Mouse (Mus musculus): ENCODE data around the gene Cdc40.

The Cdc40 gene

DNA sequence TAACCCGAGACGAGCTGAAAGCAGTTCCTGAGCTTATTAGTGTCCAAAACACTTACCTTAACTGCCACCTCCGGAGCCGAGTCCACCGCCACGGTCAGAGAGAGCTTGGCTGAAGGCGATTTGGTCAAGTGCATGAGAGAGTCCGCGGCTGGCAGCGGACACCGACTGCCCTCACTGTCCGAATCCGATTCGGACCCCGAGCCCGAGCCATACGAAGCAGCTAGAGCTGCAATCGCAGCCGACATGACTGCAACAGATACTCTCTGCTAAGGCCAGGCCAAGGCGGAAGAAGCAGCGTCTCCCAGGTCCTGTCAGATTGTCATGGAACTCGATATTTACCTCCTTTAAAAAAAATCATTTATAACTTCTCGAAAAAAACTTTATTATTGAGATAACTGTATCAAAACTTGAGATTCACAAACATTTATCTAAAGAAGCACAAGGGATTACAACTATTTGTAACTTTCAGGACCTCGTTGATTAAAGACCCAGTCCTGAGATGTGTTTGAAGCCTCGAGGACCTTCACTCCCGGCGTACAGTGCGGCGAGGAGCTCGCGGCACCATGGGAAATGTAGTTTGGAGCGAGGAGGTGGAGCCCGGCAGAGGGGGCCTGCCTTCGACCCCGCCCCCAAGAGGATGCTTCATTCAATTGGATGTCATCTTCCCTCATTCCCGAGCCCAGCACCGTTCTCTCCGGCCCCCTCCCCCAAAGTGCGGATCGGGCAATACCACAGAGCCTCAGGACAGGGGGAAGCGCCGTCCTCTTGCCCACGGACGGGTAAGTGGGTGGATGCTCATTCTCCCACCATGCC is at the start of gene Cdc40, which contains the start of gene Wasf1:
TSS of gene Cdc40 (minus strand) at position 481 of the 813 bp plus-strand sequence.
TSS of gene Wasf1 (plus strand) at position 645 of the 813 bp plus-strand sequence.
- peak; percentile 95 for DNase-seq (ENCODE audit: low read depth, low spot score)

DNA sequence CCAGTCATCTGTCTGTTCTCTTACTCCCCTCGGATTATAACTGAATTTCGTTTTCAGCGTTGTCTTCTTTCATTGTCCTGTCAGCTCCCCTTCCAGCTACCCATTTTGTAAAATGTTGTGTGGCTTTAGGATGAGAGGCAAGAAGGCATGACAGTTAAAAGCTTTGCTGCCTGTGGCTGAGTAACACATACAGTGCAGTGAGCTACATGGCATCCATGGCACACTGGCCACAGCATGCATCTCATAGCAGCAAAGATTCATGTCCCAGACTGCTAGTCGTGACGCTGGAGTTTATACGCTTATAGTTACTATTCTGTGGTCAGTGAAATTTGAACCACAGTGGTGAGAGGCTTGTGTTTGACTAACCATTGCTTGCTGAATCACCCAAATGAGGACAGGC is 36.4 kb upstream of the Cdc40 start:
- no peak for DNase-seq (ENCODE audit: low read depth, low spot score)

DNA sequence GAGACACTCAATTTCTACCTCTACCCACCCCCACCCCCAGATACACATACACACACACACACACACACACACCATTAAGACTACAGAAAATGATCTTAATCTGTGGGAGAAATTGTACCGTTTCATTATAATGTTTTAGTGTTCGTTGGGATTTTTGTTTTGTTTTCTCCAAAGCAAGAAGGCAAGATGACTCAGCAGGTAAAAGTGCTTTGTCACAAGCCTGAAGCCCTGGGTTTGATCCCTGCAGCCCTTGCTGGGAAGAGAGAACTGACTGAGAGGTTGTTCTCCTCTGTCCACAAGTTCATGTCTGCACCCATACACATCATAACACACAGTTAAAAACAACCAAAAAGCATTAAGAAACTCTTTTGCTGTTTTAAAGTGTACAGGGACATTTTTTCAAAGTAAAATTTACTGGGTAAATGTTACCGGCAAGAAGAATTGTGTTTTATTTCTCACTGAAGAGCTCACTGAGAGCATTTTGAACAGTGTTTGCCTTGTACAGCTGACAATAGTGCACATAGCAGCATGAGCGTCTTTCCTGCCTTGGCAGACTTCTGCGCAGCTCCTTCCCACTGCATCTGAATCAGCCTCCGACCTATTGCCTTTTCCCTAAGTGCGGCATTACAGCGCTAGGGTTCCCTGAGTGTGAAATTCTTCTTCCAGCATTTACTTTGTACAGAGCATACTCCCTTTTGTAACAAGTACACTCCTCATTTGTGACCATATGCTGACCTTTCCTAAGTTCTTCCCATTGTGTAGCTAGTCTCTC is 35.7 kb upstream of the Cdc40 start:
- DNase-seq (ENCODE audit: low read depth, low spot score): no peak

DNA sequence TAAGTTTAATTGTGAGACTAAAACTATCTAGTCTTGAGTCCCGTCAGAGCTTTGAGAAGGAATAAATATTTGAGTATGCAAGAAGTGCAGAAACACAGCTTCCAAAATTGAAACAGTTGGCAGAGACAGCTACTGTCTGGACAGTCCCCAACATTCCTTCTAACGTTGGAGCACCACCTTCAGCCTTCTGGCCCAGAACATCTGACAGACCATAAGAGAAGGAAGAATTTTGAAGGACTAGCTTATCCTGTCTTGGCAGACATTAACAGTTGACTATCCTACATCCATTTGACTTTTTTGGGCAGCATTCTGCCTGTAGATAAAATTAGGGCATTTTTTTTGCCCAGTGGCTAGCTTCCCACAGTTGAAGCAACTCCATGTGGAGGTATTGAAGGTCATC is 32.1 kb upstream of the Cdc40 start:
- no peak for DNase-seq (ENCODE audit: low read depth, low spot score)

DNA sequence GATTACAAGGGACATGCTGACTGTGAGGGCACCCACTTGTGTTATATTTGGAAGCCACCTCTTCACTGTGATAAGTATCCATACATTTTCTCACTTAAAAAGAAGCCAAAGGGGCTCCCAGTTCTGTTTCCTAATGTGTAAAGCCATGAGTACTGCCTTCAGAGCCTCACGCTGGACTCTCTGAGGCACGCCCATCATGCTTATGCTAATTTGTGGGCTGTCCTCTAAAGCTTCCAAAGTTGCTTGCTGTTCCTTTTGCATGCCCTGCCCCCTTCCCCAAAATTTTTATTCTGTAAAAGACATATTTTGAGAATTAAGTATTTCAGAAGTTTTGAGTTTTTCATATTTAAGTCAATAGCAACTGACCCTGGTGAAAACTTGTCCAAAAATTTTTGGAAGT is 27.7 kb upstream of the Cdc40 start:
- no peak for DNase-seq (ENCODE audit: low read depth, low spot score)

DNA sequence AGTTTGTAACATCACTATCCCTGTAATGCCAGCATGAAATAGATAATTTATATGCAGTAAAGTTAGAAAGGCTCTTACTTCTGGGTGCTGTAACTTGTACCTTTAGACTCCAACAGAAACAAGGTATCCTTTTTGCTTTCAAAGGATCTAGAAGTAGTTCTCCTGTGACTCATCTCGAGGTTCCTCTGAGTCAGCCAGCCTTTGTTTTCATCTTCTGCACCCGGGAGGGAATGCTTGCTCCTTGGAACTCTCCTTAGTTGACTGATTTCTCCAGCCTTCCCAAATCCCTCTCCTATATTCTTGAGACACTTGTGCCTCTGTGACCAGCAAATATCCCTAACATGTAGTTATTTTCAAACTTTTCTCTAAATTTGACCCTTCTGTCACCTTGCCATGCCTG is 25.5 kb upstream of the Cdc40 start:
- no peak for DNase-seq (ENCODE audit: low read depth, low spot score)

DNA sequence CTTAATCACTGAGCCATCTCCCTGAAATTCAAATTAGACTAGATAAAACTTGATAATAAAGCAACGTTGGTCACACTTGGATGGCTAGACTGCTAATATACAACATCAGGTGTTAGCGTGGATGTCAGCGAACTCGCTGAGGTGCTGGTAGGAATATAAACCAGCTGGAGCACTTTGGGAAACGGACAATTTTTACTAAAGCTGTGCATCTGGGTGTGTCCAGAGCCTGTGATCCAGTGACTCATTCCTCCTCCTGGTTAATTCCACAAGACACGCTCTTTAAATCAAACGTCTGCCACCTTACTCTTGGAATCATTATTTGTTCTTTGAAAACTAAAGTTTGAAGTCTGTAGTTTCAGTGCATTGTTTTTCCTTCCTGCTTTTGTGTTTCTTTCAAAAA is 23.7 kb upstream of the Cdc40 start:
- DNase-seq (ENCODE audit: low read depth, low spot score): no peak

DNA sequence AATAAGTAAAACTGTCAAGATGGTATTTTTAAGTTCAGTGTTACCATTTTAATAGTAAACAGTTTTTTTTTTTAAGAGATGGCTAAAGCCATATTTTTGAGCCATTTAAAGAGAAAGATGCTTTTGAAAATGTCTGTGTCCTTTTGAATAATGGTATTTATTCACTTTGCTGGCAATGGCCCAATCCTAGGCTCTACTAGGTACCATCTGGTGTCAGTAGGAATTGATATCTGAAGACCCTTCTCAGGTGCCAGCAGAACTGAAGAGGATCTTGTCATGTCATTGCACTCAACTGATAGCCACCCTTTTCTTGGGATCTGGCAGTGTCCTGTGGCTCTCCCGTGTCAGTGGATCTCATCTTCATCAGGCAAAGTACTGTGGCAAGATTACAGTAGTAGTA is 23.0 kb upstream of the Cdc40 start:
- no peak for DNase-seq (ENCODE audit: low read depth, low spot score)

DNA sequence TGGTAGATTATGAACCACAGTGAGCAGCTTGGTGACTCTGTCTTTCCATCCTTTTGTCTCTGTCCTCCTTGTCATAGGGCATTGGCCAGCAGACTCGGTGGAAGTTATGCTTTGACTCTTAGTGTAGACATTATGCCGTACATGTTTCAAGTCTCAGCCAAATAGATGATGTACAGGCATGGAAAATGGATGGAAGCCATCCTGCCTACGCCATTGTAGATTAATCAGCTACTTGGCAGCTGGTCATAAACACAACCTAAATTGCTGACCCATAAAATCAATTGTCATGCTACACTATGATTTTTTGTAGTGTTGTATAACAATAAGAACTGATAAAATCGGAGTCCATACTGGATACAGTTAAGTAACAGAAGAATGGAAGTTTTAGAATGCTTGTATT is 18.7 kb upstream of the Cdc40 start:
- DNase-seq (ENCODE audit: low read depth, low spot score): no peak

DNA sequence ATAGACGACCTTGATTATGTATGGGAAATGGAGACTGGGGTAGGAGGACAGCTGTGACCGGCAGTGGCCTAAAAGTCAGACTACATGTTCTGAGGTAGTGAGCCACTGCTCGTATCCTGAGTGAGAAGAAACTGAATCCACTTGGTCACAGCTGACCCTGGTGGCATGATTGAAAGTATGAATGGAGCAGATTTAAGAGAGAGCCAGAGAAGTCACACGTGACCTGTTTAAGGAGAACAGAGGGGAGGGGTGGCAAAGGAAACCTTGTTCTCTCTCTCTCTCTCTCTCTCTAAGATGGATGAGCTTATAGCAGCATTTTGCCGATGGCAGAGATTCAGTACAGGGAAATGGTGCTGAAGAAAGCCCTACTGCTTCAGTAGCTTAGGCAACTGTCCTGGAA is 13.5 kb upstream of the Cdc40 start:
- DNase-seq (ENCODE audit: low read depth, low spot score): no peak

DNA sequence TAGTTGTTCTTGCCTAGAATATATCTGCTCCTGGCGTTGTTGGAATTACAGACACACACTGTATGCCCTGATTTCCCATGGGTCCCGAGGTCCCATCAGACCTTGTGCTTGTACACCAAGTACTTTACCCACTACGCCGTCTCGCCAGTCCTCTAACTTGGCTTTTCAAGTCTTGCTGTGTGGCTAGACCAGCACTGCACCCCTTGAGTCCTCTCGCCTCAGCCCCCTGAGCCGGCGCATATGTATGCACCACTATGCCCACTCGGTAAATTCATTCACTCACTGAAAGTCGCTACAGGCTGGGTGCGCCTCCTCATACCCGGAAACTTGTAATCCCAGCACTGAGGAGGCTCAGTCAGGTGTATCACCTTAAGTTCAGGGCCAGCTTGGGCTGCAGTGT is 12.7 kb upstream of the Cdc40 start:
- no peak for DNase-seq (ENCODE audit: low read depth, low spot score)

DNA sequence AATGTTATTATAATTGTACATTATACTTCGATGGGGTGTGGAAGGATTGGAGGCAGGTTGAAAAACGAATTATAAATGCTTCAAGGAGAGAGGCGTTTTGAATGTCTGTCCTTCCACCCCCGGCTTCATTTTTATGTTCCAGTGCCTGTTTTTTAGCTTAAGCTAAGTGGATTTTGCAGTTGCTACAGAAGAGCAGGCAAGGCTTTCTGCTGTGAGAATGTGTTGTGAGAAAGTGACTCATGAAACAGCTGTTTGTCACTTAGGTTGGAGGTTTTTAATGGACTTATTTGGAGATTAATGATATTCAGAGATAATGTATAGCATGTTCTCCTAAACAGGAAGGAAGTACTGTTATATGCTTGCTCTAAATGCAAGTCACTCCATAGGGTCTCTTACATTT is 6.0 kb upstream of the Cdc40 start:
- no peak for DNase-seq (ENCODE audit: low read depth, low spot score)

DNA sequence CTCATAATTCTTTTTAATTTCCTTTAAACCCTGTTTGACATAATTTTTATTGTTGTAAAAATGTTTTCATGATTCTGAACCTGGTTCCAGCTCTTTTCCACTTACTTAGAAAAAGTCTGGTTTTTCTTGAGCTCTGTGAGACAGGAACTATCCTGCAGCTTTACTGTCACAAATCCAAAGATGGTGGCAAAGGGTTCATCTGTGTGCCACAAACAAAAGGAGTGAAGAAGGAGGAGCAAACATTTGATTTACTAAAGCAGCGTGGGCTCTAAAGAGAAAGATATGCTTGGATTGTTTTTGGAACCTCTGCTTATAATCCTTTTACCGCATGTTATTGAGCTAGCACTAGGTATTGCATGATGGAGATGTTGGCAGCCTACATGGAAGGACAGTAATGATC is 4.2 kb upstream of the Cdc40 start:
- no peak for DNase-seq (ENCODE audit: low read depth, low spot score)

DNA sequence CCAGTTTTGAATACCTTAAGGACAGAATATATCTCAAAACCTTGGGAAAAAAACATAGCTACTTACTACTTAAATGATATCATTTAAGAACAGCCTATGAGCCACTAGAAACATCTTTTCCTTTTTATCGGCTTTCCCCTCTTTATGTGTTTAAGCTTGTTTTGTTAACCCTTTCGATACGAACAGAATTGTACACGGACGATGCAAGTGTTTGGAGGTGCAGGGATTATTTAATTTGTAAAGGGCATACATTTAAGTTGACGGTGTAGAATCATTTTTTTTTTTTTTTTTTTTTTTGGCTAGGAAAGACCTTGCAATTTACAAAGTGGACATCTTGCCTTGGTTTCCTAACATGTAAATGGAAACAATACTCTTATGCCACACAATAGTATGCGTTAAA is 2.3 kb upstream of the Cdc40 start:
- DNase-seq (ENCODE audit: low read depth, low spot score): no peak

DNA sequence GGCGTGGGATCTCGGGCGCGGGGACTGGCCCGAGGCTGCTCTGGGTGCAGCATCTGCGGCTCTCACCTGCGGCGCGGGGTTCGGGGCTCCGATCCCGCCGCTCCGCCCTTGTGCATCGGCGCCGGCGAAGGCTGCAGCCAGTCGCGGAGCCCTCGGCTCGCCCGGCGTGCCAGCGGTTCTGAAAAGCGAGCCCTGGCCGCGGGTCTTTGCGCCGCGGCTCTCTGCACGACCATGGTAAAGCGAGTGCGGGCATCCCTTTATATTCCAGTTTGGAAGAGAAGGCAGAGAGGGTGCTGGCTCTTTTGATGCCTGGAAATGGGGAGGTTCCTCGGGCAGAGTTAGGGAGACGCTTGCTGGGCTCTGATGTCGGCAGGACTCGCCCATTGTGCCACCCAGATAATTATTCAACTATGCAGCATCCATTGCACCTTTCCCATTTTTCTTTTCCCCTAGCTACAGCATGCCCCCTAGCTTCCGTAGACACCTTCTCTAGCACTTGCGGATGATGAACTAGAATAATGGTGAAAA is 1.2 kb upstream of the Cdc40 start:
- DNase-seq (ENCODE audit: low read depth, low spot score): no peak

DNA sequence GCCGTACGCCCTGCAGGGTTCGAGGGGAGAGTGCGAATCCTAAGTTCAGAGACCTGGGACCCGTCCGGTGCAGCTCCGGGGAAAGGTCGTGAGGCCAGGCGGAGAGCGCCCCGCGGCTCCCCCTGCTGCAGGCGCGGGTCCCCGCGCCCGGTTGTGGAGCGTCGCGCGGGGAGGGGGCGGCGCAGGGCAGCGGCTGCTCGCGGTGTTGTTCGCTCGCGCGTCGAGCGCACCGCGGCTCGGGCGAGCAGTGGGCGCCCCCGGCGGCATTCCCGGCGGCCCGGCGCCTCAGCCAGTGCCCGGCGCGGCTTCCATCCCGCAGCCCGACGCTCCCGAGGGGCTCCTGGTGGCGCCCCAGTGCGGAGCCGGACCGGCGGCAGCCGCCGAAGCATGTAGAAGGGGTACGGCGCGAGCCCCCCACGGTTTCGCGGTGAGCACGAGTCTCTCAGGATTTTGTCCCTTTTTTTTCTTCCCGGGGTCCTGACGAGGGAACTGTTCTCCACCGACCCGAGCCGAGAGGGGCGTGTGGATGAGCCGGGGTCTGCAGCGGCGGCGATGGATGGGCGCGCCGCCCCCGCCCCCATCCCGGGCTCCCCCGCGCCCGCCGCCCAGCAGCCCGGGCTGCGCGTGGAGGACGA is 650 bp upstream of the Cdc40 start:
- DNase-seq (ENCODE audit: low read depth, low spot score): no peak

DNA sequence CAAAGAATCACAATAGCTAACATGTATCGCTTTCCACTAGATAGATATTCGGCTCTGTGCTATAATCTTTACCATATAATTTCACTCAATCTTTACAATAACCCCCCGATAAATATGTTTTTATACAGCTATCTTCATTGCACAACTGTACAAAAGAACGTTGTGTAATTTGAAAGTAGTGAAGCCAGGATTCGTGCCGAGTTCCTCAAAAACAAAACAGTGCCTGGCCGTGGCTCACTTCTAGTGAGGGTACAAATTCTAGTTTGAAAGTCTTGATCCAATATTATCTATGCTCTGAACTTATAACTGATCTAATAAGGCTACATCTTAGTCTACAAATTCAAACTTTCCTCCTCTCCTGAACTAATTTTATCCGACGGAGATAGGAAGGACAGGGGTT is 778 bp downstream of the Cdc40 start:
- no peak for DNase-seq (ENCODE audit: low read depth, low spot score)

DNA sequence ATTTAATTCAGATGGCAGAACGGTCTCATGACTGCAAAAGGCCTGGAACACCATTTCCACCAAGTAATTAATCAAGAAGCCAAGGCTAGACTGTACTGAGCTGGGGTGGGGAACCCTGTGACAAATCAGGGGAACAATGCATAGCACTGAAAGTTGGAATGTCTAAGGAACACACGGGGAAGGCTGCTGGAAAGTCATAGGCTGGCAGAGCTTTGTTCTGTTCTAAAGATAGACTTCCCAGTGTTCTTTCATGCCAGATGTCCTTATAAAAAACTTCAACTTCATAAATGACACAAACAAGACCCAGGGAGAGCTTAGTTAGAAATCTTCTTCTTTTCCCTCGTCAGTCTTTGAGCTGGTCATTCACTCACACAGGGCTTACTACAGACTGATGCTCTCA is 1.9 kb downstream of the Cdc40 start:
- DNase-seq (ENCODE audit: low read depth, low spot score): no peak

DNA sequence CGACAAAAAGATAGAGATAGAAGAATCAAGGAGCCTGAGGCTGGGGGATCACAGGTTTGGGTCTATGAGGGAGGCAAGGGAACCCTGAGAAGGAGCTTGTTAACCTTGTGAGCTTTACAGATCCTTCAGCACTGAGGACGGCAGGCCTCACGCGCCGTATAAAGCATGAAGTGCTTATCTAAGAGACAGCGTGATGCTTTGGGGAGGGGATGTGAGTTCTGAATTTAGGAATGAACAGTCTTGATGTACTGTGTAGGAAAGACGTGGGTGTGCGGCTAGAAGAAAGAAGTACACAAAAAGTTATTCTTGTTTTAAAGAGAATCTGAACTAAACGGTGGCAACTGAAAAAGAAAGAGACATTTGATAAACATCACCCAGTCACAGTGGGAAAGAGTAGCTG is 3.1 kb downstream of the Cdc40 start:
- no peak for DNase-seq (ENCODE audit: low read depth, low spot score)

DNA sequence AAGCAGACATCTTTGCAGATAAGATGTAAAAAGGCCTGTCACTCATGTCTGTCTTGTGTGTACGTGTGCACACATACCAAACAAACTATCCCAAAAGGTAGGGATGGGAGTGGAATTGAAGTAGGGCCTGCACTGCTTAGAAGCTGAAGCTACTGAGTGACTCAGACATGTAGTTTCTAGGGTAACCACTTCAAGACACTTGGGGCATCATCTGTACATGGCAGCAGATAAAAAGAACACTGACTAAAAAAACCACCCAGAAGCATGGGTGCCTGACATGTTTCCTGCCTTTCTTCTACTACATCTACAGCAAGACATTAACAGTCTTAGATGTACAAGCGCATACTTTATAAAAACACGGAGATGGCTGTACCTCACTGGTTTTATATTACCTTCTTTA is 4.9 kb downstream of the Cdc40 start:
- no peak for DNase-seq (ENCODE audit: low read depth, low spot score)

DNA sequence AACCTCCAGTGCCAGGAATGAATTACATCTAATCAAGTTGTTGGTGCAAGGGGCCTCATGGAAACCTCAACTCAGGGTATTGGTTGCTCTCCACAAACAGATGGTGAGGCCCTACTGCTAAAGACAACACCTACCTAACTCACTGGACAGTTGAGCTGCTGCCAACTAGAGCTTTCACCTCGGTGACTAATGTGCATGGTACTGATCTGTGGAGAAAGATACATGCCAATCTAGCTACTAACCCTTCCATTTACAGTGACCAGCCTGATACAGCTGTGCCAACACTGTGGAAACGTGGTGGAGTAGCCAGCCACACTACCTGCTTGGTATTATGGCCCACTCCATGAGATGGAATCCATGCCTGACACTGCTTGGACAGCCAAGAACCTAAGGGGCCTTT is 11.1 kb downstream of the Cdc40 start:
- DNase-seq (ENCODE audit: low read depth, low spot score): no peak

DNA sequence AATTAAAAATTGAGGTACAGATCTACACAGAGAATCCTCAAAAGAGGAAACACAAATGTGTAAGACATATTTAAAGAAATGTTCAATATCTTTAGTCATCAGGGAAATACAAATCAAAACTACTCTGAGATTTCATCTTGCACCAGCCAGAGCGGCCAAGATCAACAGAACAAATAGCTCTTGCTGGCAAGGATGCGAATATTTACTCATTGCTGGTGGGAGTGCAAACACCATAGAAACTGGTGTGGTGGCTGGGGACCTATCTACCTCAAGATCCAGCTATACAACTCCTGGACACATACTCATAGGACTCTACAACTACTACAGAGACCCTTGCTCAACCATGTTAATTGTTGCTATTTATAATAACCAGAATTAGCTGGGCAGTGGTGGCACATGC is 11.8 kb downstream of the Cdc40 start:
- DNase-seq (ENCODE audit: low read depth, low spot score): no peak
